Mouse (Mus musculus) intestine, embryonic 15.5 days (tissue): ENCODE measurements at regions not wholly inside any gene's neighbourhood (a gene's known extent, or its start where the extent isn't known, plus 50 kb on each side); places are given as distances from the start of the nearest gene placed in this dataset.

ENCODE experiments used
- ATAC-seq: fragments of 200-750 bp; cut with Nextera tagmentation; 2 replicates; pipeline ENCODE4 v1.8.0; 2017; ENCODE audit warnings: moderate TSS enrichment, moderate library complexity
- H3K27ac ChIP-seq: fragments of 300-500 bp; sonication (generic); 2 replicates; pipeline ENCODE4 v1.5.1; 2015; ENCODE audit warnings: mild to moderate bottlenecking, inconsistent platforms
- H3K27me3 ChIP-seq: fragments of 300-500 bp; sonication (generic); replicated peaks from 2 replicates; pipeline ENCODE4 v1.6.1; 2015; ENCODE audit warnings: inconsistent platforms
- H3K36me3 ChIP-seq: fragments of 300-500 bp; sonication (generic); 2 replicates; pipeline ENCODE4 v1.6.1; 2015; ENCODE audit warnings: inconsistent platforms
- H3K4me1 ChIP-seq: fragments of 300-500 bp; sonication (generic); replicated peaks from 2 replicates; pipeline ENCODE4 v1.6.1; 2015; ENCODE audit warnings: inconsistent platforms
- H3K4me2 ChIP-seq: fragments of 300-500 bp; sonication (generic); replicated peaks from 2 replicates; pipeline ENCODE4 v1.6.1; 2015; ENCODE audit warnings: mild to moderate bottlenecking, inconsistent platforms
- H3K4me3 ChIP-seq: fragments of 300-500 bp; sonication (generic); replicated peaks from 2 replicates; pipeline ENCODE4 v1.5.1; 2015; ENCODE audit warnings: inconsistent platforms
- H3K9ac ChIP-seq: fragments of 300-500 bp; sonication (generic); 2 replicates; pipeline ENCODE4 v1.6.1; 2015; ENCODE audit warnings: inconsistent platforms
- H3K9me3 ChIP-seq: fragments of 300-500 bp; sonication (generic); 2 replicates; pipeline ENCODE4 v1.6.1; 2016; ENCODE audit warnings: inconsistent platforms
- WGBS: fragments of 180-500 bp; shearing (Covaris S2); methylation state at CpG from one replicate; pipeline ENCODE4 v1.1.7; 2015; 5-methylcytosine and 5-hydroxymethylcytosine counted together

DNA sequence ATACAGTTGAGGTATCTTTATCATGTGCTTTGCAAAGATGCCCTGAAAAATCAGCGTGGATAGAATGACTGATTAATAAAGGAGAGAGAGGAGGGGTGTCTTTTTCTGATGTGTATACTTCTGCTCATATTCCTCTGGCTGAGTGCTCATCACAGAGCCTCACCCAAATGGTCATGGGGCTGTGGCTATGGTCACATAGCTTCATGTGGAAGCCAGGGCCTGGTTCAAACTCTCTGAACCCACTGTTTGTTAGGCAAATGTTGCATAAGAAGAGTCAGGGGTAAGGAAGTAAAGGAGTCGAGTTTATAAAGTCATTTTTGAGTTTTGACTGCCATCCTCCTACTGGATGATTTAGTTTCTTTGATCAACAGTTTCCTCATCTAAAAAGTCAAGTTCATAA, 221.0 kb downstream of the Fzd1 start:
- Histone ChIP-seq H3K9me3 (no peaks in the 10 kb centered on the region), H3K27me3 (no peaks in the 10 kb centered on the region), H3K4me1 (no peaks in the 10 kb centered on the region), H3K36me3 (no peaks in the 10 kb centered on the region), H3K27ac (no peak overlapping the region), H3K4me2 (no peak overlapping the region), H3K4me3 (no peak overlapping the region), H3K9ac (no peak overlapping the region)
- WGBS: 68% methylated on average over 2 of the region's 2 CpGs
- no peak for ATAC-seq

DNA sequence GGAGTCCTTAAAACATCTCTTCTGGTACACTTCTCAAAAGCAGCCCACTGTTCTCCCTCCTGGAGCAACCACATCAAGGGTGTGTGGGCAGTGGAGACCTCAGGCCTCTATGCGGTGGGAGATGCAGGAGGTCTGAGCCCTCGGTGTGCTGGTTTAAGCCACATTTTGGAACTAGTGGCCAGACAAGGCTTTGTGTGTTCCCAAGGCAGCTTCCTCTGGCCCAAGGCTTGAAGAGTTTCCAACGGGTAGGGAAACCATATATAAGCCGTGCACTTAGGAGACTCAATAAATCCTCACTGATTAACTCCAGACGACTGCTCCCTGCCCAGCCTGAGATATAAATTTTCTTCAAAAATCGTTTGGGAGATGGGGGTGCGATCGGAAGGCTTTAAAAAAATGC, 221.9 kb downstream of the Fzd1 start:
- no peak for ATAC-seq
- Histone ChIP-seq H3K4me1 (0 out of 2 replicates have a peak, but pooled peaks cover 2% of the 10 kb centered on the region), H3K9ac (no peak overlapping the region), H3K9me3 (no peaks in the 10 kb centered on the region), H3K36me3 (no peaks in the 10 kb centered on the region), H3K4me3 (no peak overlapping the region), H3K27ac (no peak overlapping the region), H3K4me2 (no peak overlapping the region), H3K27me3 (no peaks in the 10 kb centered on the region)
- WGBS: 37% methylated on average over 8 of the region's 8 CpGs

GRCm38 (mm10) chr5:4534512-4534911, 223.3 kb downstream of the Fzd1 start:
- H3K4me3 ChIP-seq: no peak overlapping the region
- H3K9me3 ChIP-seq: no peaks in the 10 kb centered on the region
- 84% methylated on average over 2 of the region's 2 CpGs for WGBS
- ATAC-seq: no peak
- no peaks in the 10 kb centered on the region for H3K27me3 ChIP-seq
- no peak overlapping the region for H3K4me2 ChIP-seq
- no peaks in the 10 kb centered on the region for H3K36me3 ChIP-seq
- H3K4me1 ChIP-seq: 0 out of 2 replicates have a peak, but pooled peaks cover 5% of the 10 kb centered on the region
- H3K9ac ChIP-seq: no peak overlapping the region
- H3K27ac ChIP-seq: no peak overlapping the region

GRCm38 (mm10) chr5:4530236-4531067, 227.4 kb downstream of the Fzd1 start:
- Histone ChIP-seq H3K4me3 (no peak overlapping the region), H3K27me3 (no peaks in the 10 kb centered on the region), H3K9ac (no peak overlapping the region), H3K4me2 (no peak overlapping the region), H3K9me3 (no peaks in the 10 kb centered on the region), H3K4me1 (0 out of 2 replicates have a peak, but pooled peaks cover 5% of the 10 kb centered on the region), H3K27ac (no peak overlapping the region), H3K36me3 (no peaks in the 10 kb centered on the region)
- ATAC-seq: no peak
- WGBS: 43% methylated on average over 10 of the region's 10 CpGs

DNA sequence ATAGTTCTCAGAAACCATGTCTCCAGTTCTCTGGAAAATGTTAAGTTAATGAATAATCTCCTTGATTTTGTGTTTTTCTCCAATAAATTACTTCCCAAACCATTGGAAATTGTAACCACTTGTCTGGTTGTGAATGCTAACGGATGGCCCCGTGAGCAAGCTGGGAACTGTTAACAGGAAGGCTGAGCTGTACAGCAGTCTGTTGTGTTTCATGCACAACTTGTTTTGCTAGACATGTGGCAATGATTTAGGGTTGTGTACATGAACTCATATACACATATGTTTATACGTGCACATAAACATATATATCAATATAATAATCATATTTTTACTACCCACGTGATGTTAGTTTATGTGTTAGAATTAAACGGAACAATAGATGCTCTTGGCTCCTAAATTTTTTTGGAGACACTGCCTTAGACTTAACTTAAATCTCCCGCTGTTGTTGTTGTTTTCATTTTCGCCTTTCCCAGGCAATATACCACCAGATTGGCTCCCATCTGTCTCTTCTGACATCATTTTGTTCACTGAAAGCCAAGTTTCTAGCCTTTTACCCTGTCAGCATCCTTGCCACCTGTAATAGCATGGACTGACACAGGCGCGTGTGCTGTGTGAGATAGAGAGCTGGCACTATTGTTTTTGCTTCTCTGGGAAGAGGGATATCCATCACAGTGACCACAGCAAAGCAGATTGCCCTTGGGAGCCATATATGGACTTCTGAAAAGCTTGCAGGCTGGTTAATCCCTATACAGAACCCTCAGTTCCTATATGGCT, 231.6 kb downstream of the Fzd1 start:
- Histone ChIP-seq H3K27ac (no peak overlapping the region), H3K4me2 (no peak overlapping the region), H3K36me3 (no peaks in the 10 kb centered on the region), H3K9ac (no peak overlapping the region), H3K9me3 (no peaks in the 10 kb centered on the region), H3K27me3 (no peaks in the 10 kb centered on the region), H3K4me1 (0 out of 2 replicates have a peak, but pooled peaks cover 5% of the 10 kb centered on the region), H3K4me3 (no peak overlapping the region)
- no peak for ATAC-seq
- WGBS: 71% methylated on average over 9 of the region's 9 CpGs

- H3K9ac ChIP-seq: no peak overlapping the region
- no peaks in the 10 kb centered on the region for H3K36me3 ChIP-seq
- H3K4me1 ChIP-seq: peaks cover 15% of the 10 kb centered on the region
- H3K4me2 ChIP-seq: no peak overlapping the region
- no peak overlapping the region for H3K27ac ChIP-seq
- no peaks in the 10 kb centered on the region for H3K27me3 ChIP-seq
- no peak overlapping the region for H3K4me3 ChIP-seq
- no peak for ATAC-seq
- WGBS: 86% methylated on average over 3 of the region's 3 CpGs
- H3K9me3 ChIP-seq: no peaks in the 10 kb centered on the region
Observed at GRCm38 (mm10) chr5:4500599-4500998, 257.2 kb downstream of the Fzd1 start.

GRCm38 (mm10) chr5:4499036-4499435, 258.8 kb downstream of the Fzd1 start:
- no peak overlapping the region for H3K4me3 ChIP-seq
- no peak overlapping the region; the same call in 1 of the 2 replicates for H3K4me2 ChIP-seq
- H3K9me3 ChIP-seq: no peaks in the 10 kb centered on the region
- H3K4me1 ChIP-seq: peaks cover 18% of the 10 kb centered on the region
- no peaks in the 10 kb centered on the region for H3K36me3 ChIP-seq
- H3K9ac ChIP-seq: no peak overlapping the region
- H3K27me3 ChIP-seq: no peaks in the 10 kb centered on the region
- 12% methylated on average over 4 of the region's 4 CpGs for WGBS
- no peak overlapping the region for H3K27ac ChIP-seq
- peak; percentile 28; the same call in 1 of the 2 replicates for ATAC-seq

DNA sequence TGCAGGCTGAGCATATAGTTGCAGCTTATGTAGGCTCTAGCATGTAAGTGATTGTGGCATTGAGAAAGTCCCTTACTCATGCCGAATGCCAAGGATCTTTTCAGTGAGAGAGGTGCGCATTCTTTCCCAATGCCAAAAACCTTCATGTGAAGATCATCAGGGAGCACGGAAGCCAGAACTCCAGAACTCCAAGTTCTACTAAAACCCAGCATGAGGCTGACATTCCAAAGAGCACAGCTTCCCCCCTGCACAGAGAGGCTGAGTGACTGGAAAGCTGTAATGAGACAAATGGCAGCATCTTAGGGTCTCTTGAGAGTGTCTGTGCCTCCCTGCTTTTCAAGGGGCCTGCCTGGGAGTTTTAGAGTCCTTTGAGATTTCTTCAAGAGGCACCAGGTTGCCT, 259.4 kb downstream of the Fzd1 start:
- no peaks in the 10 kb centered on the region for H3K36me3 ChIP-seq
- H3K4me1 ChIP-seq: peaks cover 18% of the 10 kb centered on the region
- no peaks in the 10 kb centered on the region for H3K27me3 ChIP-seq
- H3K9ac ChIP-seq: no peak overlapping the region
- H3K4me3 ChIP-seq: no peak overlapping the region
- H3K27ac ChIP-seq: no peak overlapping the region
- WGBS: 81% methylated on average over 3 of the region's 3 CpGs
- no peak overlapping the region for H3K4me2 ChIP-seq
- no peak for ATAC-seq
- H3K9me3 ChIP-seq: no peaks in the 10 kb centered on the region

DNA sequence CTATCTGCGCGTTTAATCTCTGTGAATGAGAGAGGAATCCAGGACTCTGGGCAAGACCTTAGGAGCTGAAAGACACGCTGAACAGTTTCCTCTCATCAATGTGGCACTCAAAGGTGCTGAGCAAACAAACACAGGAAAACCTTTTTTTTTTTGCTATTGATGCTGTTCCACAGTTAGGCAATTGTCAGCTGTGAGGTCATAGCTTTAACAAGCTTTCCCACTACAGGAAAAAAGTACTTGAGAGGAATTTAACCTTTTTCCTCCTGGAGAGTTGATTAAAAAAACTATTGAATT, 261.0 kb downstream of the Fzd1 start:
- Histone ChIP-seq H3K4me3 (no peak overlapping the region), H3K27me3 (no peaks in the 10 kb centered on the region), H3K9ac (no peak overlapping the region), H3K27ac (no peak overlapping the region), H3K9me3 (no peaks in the 10 kb centered on the region), H3K36me3 (no peaks in the 10 kb centered on the region), H3K4me2 (peak overlapping the region; percentile 41; the same call in 1 of the 2 replicates), H3K4me1 (peaks cover 18% of the 10 kb centered on the region)
- peak; percentile 25; the same call in 1 of the 2 replicates for ATAC-seq
- 26% methylated on average over 3 of the region's 3 CpGs for WGBS

DNA sequence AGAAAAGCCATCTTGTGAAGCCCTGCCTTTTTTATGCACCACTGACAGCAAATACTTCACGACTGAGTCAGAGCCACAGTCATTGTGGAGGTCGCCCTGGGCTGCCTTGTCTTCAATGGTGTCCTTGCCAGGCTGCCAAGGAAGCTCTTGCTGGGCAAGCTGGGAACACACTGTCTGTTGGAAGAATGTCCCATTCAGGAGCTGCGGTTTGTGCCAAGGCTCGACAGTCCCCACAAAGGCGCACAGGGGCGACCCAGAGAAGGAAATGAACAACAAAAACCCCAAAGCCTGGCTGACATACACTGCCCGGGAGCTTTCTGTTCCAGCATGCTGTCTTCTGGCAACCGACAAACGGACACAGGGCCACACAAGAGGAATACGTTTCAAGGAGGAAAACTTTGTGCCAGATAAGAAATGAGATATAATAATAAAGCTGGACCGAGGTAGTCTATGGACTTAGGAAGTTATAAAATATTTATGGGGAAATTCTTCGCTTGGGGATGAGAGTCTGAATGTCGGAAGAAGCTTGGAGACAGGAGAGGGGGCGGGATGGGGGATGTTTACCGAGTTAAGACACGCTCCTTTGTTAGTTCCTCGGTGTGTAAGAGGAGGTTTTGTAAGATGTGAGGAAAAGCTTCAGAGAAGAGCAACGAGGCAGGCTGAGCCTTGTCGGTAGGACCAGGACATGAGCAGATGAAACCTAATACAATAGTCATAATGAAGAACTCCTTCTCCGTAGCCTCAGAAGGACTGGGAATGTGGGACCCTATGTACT, 261.5 kb downstream of the Fzd1 start:
- Histone ChIP-seq H3K4me2 (peak overlapping the region; percentile 41; the same call in 1 of the 2 replicates), H3K9ac (no peak overlapping the region), H3K9me3 (no peaks in the 10 kb centered on the region), H3K27ac (no peak overlapping the region), H3K27me3 (no peaks in the 10 kb centered on the region), H3K4me3 (no peak overlapping the region), H3K4me1 (peaks cover 18% of the 10 kb centered on the region), H3K36me3 (no peaks in the 10 kb centered on the region)
- WGBS: 20% methylated on average over 20 of the region's 20 CpGs
- ATAC-seq: peak; percentile 57; the same call in 1 of the 2 replicates

DNA sequence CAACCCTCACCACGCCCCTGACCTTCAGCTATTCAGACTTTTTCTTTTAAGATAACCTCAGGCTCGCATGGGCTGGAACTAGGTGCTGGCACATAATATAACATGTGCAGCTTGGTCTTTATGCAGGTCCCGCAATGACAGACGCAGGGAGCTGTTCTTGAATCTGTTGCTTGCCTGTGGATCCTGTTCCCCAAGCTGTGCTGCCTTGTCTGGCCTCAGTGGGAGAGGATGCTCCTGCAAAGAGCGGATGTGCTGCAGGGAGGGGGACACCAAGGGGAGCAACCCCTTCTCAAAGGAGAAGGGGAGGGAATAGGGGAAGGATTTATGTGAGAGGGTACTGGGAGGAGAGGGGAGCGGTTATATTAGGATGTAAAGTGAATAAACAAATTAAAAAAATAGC, 262.4 kb downstream of the Fzd1 start:
- Histone ChIP-seq H3K4me2 (no peak overlapping the region), H3K27ac (no peak overlapping the region), H3K4me3 (no peak overlapping the region), H3K9ac (no peak overlapping the region), H3K27me3 (no peaks in the 10 kb centered on the region), H3K36me3 (no peaks in the 10 kb centered on the region), H3K4me1 (peaks cover 18% of the 10 kb centered on the region), H3K9me3 (no peaks in the 10 kb centered on the region)
- WGBS: 75% methylated on average over 6 of the region's 6 CpGs
- no peak for ATAC-seq
